Mouse (Mus musculus): Measurements from ENCODE around the gene Mdga2. TPM values are rescaled to one million over a fixed set of nuclear protein-coding genes. Genes with fewer than 3 reads are reported as not detected.

Gene Mdga2
- polyA plus RNA-seq, 1 experiment from 2014 or later = 0.08 TPM

- no peaks in the 10 kb centered on the region for H3K27me3 ChIP-seq (replicated peaks; ENCODE audit: insufficient read depth, low read length)
- no peak overlapping the region for H3K4me2 ChIP-seq (replicated peaks; ENCODE audit: low read depth, low read length)
- H3K4me1 ChIP-seq (ENCODE audit: insufficient read depth, low read depth, low read length) = no peaks in the 10 kb centered on the region
- H3K9ac ChIP-seq (replicated peaks; ENCODE audit: low read depth) = no peak overlapping the region
- H3K27ac ChIP-seq (ENCODE audit: low read length) = no peak overlapping the region
- no peak for DNase-seq (ENCODE audit: low spot score)
- 54% methylated on average over 1 of the region's 1 CpGs for WGBS
- no peak for ATAC-seq
- TF ChIP-seq EP300 (IDR thresholded peaks at IDR 0.05) = no peak
- no peak for TF ChIP-seq CTCF (IDR thresholded peaks at IDR 0.05)
- H3K36me3 ChIP-seq (ENCODE audit: insufficient read depth, low read length) = no peaks in the 10 kb centered on the region
- no peaks in the 10 kb centered on the region for H3K9me3 ChIP-seq (ENCODE audit: low read length)
- no peak overlapping the region for H3K4me3 ChIP-seq (ENCODE audit: low read depth, low read length)
Observed at GRCm38 (mm10) chr12:66591617-66592230, 630.6 kb downstream of the Mdga2 start.

GRCm38 (mm10) chr12:66565396-66565795 is 657.0 kb downstream of the Mdga2 start:
- no peak for TF ChIP-seq EP300 (IDR thresholded peaks at IDR 0.05)
- no peak for TF ChIP-seq CTCF (IDR thresholded peaks at IDR 0.05)

GRCm38 (mm10) chr12:66556846-66557245 is 665.5 kb downstream of the Mdga2 start:
- TF ChIP-seq EP300 (IDR thresholded peaks at IDR 0.05) (no peak), CTCF (IDR thresholded peaks at IDR 0.05) (no peak)
- H3K27me3 ChIP-seq (replicated peaks; ENCODE audit: insufficient read depth, low read length) = no peaks in the 10 kb centered on the region
- H3K36me3 ChIP-seq (ENCODE audit: insufficient read depth, low read length) = no peaks in the 10 kb centered on the region
- no peak overlapping the region for H3K4me3 ChIP-seq (ENCODE audit: low read depth, low read length)
- no peak for ATAC-seq
- no peak for DNase-seq (ENCODE audit: low spot score)
- no peaks in the 10 kb centered on the region for H3K4me1 ChIP-seq (ENCODE audit: insufficient read depth, low read depth, low read length)
- no peak overlapping the region for H3K27ac ChIP-seq (ENCODE audit: low read length)
- H3K4me2 ChIP-seq (replicated peaks; ENCODE audit: low read depth, low read length) = no peak overlapping the region
- H3K9me3 ChIP-seq (ENCODE audit: low read length) = no peaks in the 10 kb centered on the region
- H3K9ac ChIP-seq (replicated peaks; ENCODE audit: low read depth) = no peak overlapping the region
- 61% methylated on average over 3 of the region's 3 CpGs for WGBS

More at GRCm38 (mm10) chr12:66565396-66565795, 657.0 kb downstream of the Mdga2 start:
- Histone ChIP-seq H3K4me2 (replicated peaks; ENCODE audit: low read depth, low read length) (no peak overlapping the region), H3K4me1 (ENCODE audit: insufficient read depth, low read depth, low read length) (no peaks in the 10 kb centered on the region), H3K27ac (ENCODE audit: low read length) (no peak overlapping the region), H3K36me3 (ENCODE audit: insufficient read depth, low read length) (no peaks in the 10 kb centered on the region), H3K4me3 (ENCODE audit: low read depth, low read length) (no peak overlapping the region), H3K9me3 (ENCODE audit: low read length) (no peaks in the 10 kb centered on the region), H3K27me3 (replicated peaks; ENCODE audit: insufficient read depth, low read length) (no peaks in the 10 kb centered on the region), H3K9ac (replicated peaks; ENCODE audit: low read depth) (no peak overlapping the region)
- 79% methylated on average over 1 of the region's 1 CpGs for WGBS
- ATAC-seq (no peak), DNase-seq (ENCODE audit: low spot score) (no peak)

- ATAC-seq (no peak), DNase-seq (ENCODE audit: low spot score) (no peak)
- Histone ChIP-seq H3K27ac (ENCODE audit: low read length) (no peak overlapping the region), H3K9me3 (ENCODE audit: low read length) (no peaks in the 10 kb centered on the region), H3K27me3 (replicated peaks; ENCODE audit: insufficient read depth, low read length) (no peaks in the 10 kb centered on the region), H3K9ac (replicated peaks; ENCODE audit: low read depth) (no peak overlapping the region), H3K4me2 (replicated peaks; ENCODE audit: low read depth, low read length) (no peak overlapping the region), H3K4me1 (ENCODE audit: insufficient read depth, low read depth, low read length) (no peaks in the 10 kb centered on the region), H3K36me3 (ENCODE audit: insufficient read depth, low read length) (no peaks in the 10 kb centered on the region), H3K4me3 (ENCODE audit: low read depth, low read length) (no peak overlapping the region)
- WGBS = 63% methylated on average over 2 of the region's 2 CpGs
- TF ChIP-seq CTCF (IDR thresholded peaks at IDR 0.05) = no peak
- no peak for TF ChIP-seq EP300 (IDR thresholded peaks at IDR 0.05)
Observed at GRCm38 (mm10) chr12:66556178-66556820, 666.0 kb downstream of the Mdga2 start.

GRCm38 (mm10) chr12:66524973-66525372 is 697.4 kb downstream of the Mdga2 start:
- no peak for DNase-seq (ENCODE audit: low spot score)
- no peak overlapping the region for H3K4me2 ChIP-seq (replicated peaks; ENCODE audit: low read depth, low read length)
- H3K9ac ChIP-seq (replicated peaks; ENCODE audit: low read depth) = no peak overlapping the region
- no peak overlapping the region for H3K27ac ChIP-seq (ENCODE audit: low read length)
- no peaks in the 10 kb centered on the region for H3K27me3 ChIP-seq (replicated peaks; ENCODE audit: insufficient read depth, low read length)
- 42% methylated on average over 2 of the region's 2 CpGs for WGBS
- no peak overlapping the region for H3K4me3 ChIP-seq (ENCODE audit: low read depth, low read length)
- TF ChIP-seq EP300 (IDR thresholded peaks at IDR 0.05) (no peak), CTCF (IDR thresholded peaks at IDR 0.05) (no peak)
- no peak for ATAC-seq
- H3K36me3 ChIP-seq (ENCODE audit: insufficient read depth, low read length) = no peaks in the 10 kb centered on the region
- no peaks in the 10 kb centered on the region for H3K9me3 ChIP-seq (ENCODE audit: low read length)
- H3K4me1 ChIP-seq (ENCODE audit: insufficient read depth, low read depth, low read length) = no peaks in the 10 kb centered on the region

GRCm38 (mm10) chr12:66499258-66499657 is 723.1 kb downstream of the Mdga2 start:
- no peak for TF ChIP-seq CTCF (IDR thresholded peaks at IDR 0.05)
- no peak for TF ChIP-seq EP300 (IDR thresholded peaks at IDR 0.05)
- DNase-seq (ENCODE audit: low spot score) = no peak
- no peak overlapping the region for H3K4me3 ChIP-seq (ENCODE audit: low read depth, low read length)
- H3K27me3 ChIP-seq (replicated peaks; ENCODE audit: insufficient read depth, low read length) = no peaks in the 10 kb centered on the region
- ATAC-seq = no peak
- H3K4me1 ChIP-seq (ENCODE audit: insufficient read depth, low read depth, low read length) = no peaks in the 10 kb centered on the region
- no peak overlapping the region for H3K4me2 ChIP-seq (replicated peaks; ENCODE audit: low read depth, low read length)
- H3K9ac ChIP-seq (replicated peaks; ENCODE audit: low read depth) = no peak overlapping the region
- 55% methylated on average over 4 of the region's 4 CpGs for WGBS
- no peaks in the 10 kb centered on the region for H3K9me3 ChIP-seq (ENCODE audit: low read length)
- H3K27ac ChIP-seq (ENCODE audit: low read length) = no peak overlapping the region
- no peaks in the 10 kb centered on the region for H3K36me3 ChIP-seq (ENCODE audit: insufficient read depth, low read length)

Measured in lung, postnatal 0 days (tissue).